Mouse (Mus musculus) right cerebral cortex, postnatal 36 days (tissue): ENCODE data around the gene Bcl7b.

Experiments used
- DNase-seq, 2 experiments: peaks; one replicate each; pipeline ENCODE4 v3.0.0; 2022; ENCODE audit warnings: low spot score in 2 of 2, mixed read lengths in 1 of 2

Gene Bcl7b

DNA sequence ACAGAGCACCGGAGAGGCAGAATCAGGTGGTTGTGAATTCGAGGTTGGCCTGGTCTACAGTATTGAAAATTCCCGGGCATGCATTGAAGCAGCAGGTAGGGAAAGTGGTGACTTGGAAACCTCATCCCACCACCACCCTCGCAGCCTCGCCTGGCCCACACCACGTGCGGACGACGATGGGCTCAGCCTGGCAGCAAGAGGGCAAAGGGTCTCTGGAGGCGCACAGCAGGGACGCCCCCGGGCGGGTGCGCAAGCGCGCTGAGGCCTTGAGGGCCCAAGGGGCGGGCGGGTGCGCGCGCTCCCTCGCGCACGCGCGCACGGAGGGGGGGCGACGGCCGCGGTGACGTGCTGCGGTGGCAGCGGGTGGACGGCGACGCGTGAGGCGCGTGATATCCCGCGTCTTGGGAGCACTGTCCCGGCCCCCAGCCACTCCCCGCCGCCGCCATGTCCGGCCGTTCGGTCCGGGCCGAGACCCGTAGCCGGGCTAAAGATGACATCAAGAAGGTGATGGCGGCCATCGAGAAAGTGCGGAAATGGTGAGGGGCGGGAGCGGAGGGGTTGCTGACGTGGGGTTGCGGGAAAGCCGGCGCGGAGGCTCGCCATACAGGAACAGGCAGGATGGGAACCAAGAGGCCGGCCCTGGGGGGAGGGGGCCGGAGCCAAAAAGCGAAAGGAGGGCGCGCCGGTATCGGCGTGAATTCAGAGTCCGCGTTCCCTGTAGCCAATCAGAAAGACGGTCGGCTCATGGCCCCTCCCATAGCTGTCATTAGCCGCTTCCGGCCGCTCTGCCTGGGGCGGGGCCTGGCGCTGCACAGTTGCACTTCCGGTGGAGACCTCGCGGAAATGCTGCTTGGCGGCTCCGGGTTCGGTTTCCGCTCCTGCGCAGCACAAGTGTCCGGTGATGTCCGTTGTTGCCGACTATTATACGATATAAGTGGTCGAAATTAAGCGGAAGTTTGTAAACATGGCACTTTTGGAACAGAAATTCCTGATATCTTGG lies at the start of gene Bcl7b:
Gene Bcl7b, plus strand, starts transcription at position 221 of the 1,000 bp plus-strand sequence.
- peak; percentile 96 to 98 for DNase-seq

DNA sequence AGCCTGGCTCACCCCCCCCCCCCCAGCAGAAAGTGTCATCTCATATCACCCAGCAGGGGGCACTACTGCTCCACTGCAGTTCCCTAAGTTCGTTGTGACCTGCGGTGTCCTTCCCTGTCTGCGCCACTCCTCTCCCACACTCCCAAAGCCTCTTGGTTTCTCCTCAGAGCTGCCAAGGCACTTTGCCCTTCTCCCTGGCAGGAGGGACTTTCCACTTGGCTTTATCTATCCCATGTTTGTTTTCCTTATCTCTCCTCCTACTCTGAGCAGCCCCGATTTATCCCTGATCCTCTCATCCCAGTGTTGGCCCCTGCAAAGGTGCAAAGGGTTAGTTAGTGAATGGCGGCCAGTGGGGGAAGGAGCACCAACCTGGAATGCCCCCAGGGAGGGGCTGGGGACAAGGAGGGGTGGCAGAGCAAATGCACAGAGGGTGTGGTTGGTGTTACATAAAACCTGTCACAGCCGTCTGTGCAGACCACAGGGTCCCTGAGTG lies 49.4 kb upstream of the Bcl7b start:
- peak in 1 of 2 experiments; percentile 10 for DNase-seq

DNA sequence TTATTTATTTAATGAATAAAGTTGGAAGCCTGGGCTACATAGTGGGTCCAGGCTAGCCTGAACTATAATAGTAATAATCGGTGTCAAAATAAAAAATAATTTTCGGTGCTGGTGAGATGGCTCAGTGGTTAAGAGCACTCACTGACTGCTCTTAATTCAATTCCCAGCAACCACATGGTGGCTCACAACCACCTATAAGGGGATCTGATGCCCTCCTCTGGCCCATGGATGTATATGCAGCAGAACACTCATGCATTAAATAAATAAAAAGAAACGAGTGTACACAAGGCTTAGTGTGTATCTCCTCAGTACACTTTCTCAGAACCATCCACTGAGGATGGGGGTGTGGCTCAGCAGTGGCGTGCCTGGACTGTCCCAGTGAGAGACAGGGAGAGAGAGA lies 47.3 kb upstream of the Bcl7b start:
- DNase-seq, result no peak

DNA sequence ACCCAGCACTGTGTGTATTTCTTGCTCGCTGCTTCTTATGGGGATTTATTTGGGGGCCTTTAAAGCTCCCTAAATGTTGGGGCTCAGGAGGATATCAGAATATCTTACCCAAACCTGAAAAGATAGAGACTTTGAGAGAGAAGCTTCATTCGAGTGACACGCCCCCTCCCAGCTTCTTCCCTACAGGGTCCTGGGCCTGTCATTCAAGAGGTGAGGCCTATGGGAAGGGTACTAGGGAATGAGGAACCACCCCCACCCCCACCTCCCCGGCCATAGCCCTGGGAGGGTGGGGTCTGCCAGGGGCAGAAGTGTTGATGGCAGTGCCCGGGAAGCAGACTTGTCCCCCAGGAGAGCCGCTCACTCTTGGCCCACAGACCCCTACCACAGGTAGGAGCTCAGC lies 42.0 kb upstream of the Bcl7b start:
- DNase-seq, result no peak

GRCm38 (mm10) chr5:135127669-135128068 lies 40.4 kb upstream of the Bcl7b start:
- no peak for DNase-seq

DNA sequence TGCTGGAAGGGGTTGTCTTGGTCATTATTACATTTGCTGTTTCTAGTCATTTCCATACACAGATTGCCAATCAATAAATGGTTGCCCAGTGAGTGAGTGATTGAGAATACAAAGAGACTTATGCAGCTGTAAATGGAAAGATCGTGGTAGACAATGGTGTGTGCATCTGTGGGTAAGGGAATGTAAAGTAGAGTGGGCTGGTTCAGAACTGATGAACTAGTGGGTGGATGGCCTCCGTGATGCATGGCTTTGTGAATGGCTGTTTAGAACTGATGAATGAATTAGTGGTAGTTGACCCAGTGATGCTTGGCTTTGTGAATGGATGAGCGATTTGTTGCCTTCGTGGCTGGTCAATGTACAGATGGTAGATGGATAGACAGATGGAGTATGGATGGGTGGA lies 38.3 kb upstream of the Bcl7b start:
- DNase-seq, result no peak

- DNase-seq, result peak in 1 of 2 experiments; percentile 22
Measured at GRCm38 (mm10) chr5:135133736-135134405, 34.2 kb upstream of the Bcl7b start.

DNA sequence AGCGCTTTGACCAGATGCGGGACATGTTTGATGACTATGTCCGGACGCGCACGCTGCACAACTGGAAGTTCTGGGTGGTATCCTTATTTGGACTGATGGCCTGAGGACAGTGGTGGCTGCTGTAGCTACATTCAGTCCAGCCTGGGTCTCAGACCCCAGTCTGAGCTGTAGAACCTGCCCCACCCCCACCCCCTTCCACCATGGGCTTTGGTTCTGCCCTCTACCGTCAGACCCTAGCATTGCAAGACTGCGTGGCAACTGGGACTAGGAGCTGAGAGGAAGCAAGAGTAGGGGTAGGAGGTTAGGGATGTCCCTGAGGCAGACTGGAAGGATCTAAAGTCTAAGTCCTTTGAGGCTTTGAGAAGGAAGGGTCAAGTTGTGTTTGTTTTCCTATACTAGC lies 33.5 kb upstream of the Bcl7b start:
- DNase-seq, result no peak

- no peak for DNase-seq
Measured at GRCm38 (mm10) chr5:135139881-135140280, 28.2 kb upstream of the Bcl7b start.

GRCm38 (mm10) chr5:135144469-135144868 lies 23.6 kb upstream of the Bcl7b start:
- DNase-seq, result no peak

GRCm38 (mm10) chr5:135145532-135145931 lies 22.6 kb upstream of the Bcl7b start:
- no peak for DNase-seq

DNA sequence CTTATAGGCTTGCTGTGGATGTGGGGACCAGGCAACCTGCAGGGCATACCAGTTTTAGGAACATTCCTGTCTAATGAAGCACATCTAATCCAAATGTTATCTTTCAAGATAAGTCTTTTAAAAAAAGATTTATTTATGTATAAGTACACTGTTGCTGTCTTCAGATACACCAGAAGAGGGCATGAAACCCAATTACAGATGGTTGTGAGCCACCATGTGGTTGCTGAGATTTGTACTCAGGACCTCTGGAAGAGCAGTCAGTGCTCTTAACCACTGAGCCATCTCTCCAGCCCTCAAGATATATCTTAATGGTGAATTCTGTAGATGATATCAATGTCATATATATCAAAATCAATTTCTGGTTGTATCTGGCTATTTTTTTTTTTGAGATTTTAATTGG lies 22.1 kb upstream of the Bcl7b start:
- DNase-seq, result no peak

DNA sequence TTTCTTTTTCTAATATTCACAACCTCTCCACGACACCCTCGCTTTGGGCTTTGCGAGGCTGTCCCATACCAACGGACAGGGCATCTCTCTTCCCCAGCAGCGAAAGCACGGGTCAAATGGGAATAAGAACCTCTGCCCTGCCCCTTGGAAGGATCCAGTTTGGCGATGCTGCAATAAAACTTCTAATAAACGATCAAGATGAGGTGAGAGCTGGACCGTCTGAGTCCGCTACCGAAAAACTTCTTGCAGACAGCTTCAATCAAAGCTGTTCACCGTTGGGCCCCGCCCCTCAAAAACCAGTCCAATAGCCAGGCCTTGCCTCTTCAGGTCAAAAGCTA lies 19.4 kb upstream of the Bcl7b start:
- no peak for DNase-seq

- peak; percentile 97 to 98 for DNase-seq
Measured at GRCm38 (mm10) chr5:135149053-135149819, 18.8 kb upstream of the Bcl7b start, which contains the start of gene Tbl2. Gene Tbl2, plus strand, starts transcription at chr5:135149657.

- DNase-seq, result no peak
Measured at GRCm38 (mm10) chr5:135149820-135150178, 18.3 kb upstream of the Bcl7b start.

GRCm38 (mm10) chr5:135156496-135156895 lies 11.6 kb upstream of the Bcl7b start:
- DNase-seq, result no peak

GRCm38 (mm10) chr5:135161221-135161620 lies 6.9 kb upstream of the Bcl7b start:
- DNase-seq, result peak in 1 of 2 experiments; percentile 59

DNA sequence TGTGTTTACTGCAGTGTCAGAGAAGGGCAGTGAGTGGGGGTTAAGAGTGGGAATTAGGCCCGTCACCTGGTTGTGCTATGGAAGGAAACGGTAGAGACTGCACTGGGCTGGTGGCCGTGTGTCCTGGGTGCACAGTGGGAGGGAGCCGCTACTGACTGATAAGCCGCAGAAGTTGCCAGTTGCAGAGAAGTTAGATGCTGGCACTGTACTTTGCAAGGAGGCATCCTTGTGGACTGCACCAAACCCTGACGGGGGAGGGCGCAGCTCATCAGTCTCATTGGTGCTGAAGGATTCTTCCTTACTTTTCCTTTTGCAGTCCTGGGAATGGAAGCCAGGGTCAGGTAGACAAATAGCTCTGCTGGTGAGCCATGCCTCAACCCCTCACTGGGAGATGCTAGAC lies 6.4 kb upstream of the Bcl7b start:
- no peak for DNase-seq

GRCm38 (mm10) chr5:135162361-135162760 lies 5.7 kb upstream of the Bcl7b start:
- DNase-seq, result no peak

DNA sequence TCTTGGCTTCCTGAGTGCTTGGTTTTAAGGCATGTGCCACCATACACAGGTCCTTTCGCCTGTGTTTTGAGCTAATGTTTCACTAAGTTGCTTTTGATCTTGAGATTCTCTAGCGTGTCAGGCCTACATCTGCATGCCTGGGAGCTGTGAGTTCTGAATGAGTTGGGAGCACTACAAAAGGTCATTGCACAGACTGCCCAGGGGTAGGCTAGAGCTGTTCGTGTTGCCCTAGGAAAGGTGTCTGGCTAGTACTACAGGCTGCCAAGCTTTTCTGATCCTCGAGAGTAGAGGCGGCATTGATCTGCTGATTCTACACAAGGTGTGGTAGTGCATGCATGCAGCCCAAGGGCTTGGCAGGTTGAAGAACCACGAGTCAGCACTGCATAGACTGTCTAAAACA lies 5.3 kb upstream of the Bcl7b start:
- DNase-seq, result no peak

- no peak for DNase-seq
Measured at GRCm38 (mm10) chr5:135166909-135167308, 1.2 kb upstream of the Bcl7b start.

GRCm38 (mm10) chr5:135167469-135167868 lies 614 bp upstream of the Bcl7b start:
- DNase-seq, result no peak
